Mouse (Mus musculus) cerebellum, adult (tissue): ENCODE results near the gene Nat9.

Experiments used
- ATAC-seq: cut with Nextera tagmentation; 2 replicates; pipeline ENCODE4 v1.9.2; 2017; ENCODE audit warnings: mild to moderate bottlenecking, moderate library complexity, mixed read lengths; ENCODE audit not compliant: insufficient number of reproducible peaks, low FRiP score, low TSS enrichment

Gene Nat9

DNA sequence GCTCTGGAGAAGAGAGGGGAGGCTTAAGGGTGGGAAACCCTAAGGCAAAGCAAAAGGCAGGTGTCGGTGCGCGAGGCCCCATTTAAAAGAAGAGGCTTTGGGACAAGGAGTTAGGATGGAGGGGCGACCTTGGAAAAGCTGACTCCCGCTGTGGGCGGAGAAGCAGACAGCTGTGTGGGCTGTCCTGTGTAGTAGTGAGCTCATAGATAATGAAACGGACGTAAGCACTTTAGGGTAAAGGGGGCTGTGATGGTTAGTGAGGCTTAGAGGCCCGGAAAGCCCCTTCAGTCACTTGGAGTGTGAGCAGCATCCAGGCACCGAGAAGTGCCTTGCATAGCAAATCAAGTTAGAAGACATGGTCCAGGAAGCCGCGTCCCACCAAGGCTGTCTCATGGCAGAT, at the start of gene Nat9:
Gene Nat9 (minus strand): TSS at position 167 of the 400 bp plus-strand sequence.
- ATAC-seq: no peak

- no peak for ATAC-seq
Measured at GRCm38 (mm10) chr11:115236570-115236969, 48.9 kb upstream of the Nat9 start.

GRCm38 (mm10) chr11:115234320-115235044, 46.8 kb upstream of the Nat9 start:
- ATAC-seq: no peak

DNA sequence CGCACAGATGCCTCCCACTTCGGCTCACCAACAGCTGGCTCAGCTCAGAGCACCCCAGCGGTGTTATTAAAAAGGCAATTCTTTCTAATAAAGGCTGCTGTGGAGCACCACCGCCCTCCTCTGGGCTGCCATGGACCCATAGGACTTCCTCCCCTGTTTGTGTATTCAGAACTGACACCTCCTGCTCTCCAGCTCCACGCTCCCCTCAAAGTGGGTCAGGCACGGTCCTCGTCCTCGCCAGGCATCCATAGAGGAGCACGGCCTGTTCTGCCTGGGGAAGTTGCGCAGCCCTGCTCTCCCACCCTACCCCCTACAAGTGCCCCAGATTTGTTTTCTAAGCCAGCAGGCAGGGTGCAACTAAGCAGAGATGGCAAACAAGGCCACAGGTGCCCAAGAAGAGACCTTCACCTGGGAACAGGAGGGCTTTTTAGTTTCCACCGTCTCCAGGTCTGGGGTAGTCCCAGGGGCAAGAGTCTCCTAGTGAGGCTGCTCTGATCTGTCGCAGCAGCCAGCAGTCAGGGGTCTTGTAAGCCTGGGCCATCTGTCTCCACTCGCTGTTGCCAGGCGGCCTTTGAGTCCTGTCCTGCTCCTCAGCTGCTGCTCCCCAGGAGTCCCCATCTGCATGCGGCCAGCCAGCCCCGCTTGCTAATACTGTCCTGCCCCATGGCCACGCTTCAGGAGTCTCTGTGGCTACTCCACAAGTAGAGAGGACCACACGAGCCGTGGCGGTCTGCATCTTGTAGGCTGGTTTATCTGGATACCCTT, 46.0 kb upstream of the Nat9 start:
- ATAC-seq: no peak

DNA sequence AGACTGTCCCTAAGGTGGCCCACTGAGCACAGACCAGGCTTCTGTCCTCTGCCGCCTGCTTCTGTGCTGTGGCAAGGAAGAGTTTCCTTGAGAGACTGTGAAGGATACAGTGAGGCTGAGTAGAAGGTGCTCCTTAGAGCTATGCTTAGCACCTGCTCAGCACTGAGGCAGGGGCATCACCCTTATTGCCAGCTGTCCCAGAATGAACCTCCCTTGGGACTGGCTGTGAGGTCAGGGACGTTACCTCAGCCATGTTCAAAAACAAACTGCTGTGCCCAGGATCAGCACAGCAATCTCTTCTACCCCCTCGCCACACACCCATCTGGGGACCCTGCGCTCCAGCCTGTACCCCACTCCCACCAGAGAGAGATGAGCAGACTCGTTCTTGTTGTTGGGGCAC, 45.2 kb upstream of the Nat9 start:
- no peak for ATAC-seq

- no peak for ATAC-seq
Measured at GRCm38 (mm10) chr11:115231924-115232323, 44.3 kb upstream of the Nat9 start.

DNA sequence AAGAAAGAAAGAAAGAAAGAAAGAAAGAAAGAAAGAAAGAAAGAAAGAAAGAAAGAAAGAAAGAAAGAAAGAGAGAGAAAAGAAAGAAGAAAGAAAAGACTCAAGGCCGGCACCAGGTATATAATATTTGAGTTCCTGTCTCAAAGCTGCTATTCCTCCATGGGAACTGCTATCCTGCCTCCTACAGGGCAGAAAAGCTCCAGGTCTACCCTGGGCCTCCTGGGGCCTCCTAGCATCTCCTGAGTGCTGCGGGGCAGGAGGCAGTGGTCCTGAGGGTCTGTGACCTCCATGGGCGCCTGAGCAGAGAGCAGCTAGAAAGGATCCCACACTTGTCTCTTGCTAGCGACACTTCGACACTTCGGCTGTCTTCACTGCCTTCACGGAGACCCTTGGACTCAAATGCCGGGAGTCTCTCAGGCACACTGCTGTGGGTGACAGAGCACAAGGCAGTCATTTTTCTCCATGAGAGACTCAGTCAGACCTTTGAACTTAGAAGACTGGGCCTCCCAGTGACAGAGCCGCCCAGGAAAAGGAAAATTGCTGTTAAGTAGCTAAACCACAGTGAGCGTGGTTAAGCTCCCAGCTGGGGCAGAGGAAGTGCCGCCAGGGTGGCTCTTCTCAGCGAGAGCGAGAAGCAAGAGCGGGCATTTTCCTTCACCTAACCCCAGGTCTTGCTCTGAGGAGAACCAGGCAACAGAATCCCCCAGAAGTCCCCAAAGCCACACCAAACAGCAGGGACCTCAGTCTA, 43.7 kb upstream of the Nat9 start:
- no peak for ATAC-seq

- no peak for ATAC-seq
Measured at GRCm38 (mm10) chr11:115229021-115229930, 41.6 kb upstream of the Nat9 start.

- no peak for ATAC-seq
Measured at GRCm38 (mm10) chr11:115228430-115228829, 40.8 kb upstream of the Nat9 start.

DNA sequence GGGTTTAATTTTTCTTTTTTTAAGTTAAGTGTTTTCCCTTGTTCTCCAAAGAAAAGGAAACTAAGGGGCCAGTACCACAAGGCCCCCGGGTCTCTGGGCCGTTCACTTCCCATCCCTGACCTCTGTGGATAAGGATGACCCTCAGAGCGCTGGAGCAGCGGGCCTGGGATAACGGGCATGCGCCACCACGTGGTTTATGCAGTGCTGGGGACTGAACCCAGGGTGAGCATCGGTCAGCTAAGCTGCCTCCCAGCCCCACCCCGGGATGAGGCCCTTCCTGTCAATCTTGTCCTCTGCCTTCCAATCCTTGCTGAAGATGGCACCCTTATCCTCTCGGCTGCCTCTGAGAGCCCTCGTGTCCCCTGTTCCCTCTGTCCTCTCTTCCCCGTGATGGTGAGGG, 40.0 kb upstream of the Nat9 start:
- no peak for ATAC-seq

DNA sequence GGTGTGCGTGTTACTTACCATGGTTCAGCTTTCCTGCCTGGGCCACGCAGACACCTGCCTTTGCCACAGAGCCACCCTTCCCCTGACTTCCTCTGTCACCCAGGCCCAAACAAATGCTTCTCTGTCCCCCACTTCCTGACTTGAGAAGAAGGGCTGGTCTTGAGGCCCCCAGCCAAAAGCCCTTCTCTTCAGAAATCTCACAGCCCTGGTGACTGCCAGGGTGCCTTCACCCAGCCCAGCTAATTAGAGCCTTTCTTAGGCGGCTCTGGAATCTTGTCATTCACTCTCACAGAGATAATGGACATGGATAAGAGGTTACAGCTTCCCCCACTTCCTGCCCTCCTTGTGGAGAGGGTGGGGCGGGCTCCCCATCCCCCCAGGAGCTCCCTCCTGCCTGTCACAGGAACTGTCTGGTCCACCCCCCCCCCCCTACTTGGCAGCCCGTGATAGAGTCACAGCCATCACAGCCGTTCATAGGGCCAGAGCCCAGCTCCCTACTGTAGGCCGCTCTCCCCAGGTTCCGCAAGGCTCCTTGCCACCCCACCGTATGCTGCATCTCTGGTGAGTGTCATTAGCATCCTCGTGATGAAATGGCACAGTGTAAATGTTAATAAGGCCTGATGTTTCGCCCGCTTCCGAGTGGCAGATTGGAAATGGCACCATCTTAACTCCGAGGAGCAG, 39.3 kb upstream of the Nat9 start:
- no peak for ATAC-seq

GRCm38 (mm10) chr11:115225301-115225700, 37.6 kb upstream of the Nat9 start:
- no peak for ATAC-seq

GRCm38 (mm10) chr11:115224889-115225288, 37.2 kb upstream of the Nat9 start:
- ATAC-seq: no peak

GRCm38 (mm10) chr11:115223877-115224276, 36.2 kb upstream of the Nat9 start:
- no peak for ATAC-seq

- no peak for ATAC-seq
Measured at GRCm38 (mm10) chr11:115223451-115223850, 35.8 kb upstream of the Nat9 start.

GRCm38 (mm10) chr11:115222570-115222969, 34.9 kb upstream of the Nat9 start:
- no peak for ATAC-seq

GRCm38 (mm10) chr11:115222077-115222476, 34.4 kb upstream of the Nat9 start:
- no peak for ATAC-seq

DNA sequence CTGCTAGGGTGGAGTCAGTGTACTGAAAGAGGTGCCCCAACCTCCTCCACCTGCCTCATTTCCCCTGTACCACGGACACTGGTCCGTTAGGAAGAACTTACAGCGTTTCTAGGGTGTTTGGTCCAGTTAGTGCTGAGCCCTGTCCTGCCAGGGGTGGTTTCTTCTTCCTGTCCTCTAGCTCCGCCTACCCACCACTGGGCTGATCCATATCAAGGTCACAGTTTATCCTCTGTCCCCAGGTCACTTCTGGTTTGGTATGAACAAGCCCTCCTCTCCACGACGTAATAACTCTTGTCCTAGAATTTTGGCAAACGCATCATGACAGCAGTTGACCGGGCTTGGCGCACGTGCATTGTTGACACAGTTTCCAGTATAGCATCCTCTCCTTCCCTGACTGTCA, 32.0 kb upstream of the Nat9 start:
- no peak for ATAC-seq

- ATAC-seq: no peak
Measured at GRCm38 (mm10) chr11:115219263-115219662, 31.6 kb upstream of the Nat9 start.
